Mouse (Mus musculus) embryonic facial prominence, embryonic 12.5 days (tissue): Measurements from ENCODE around the gene Kif6. TPM values are rescaled to one million over a fixed set of nuclear protein-coding genes. Genes with fewer than 3 reads are reported as not detected.

ENCODE experiments used
- ATAC-seq: fragments of 200-750 bp; cut with Nextera tagmentation; 2 replicates; pipeline ENCODE4 v1.8.0; 2017; ENCODE audit not compliant: insufficient number of reproducible peaks, insufficient read depth, low FRiP score, low TSS enrichment
- H3K27ac ChIP-seq: fragments of 300-500 bp; sonication (generic); 2 replicates; pipeline ENCODE4 v1.5.1; 2016; ENCODE audit warnings: mild to moderate bottlenecking
- H3K27me3 ChIP-seq: fragments of 300-500 bp; sonication (generic); 2 replicates; pipeline ENCODE4 v1.6.1; 2016; ENCODE audit warnings: mild to moderate bottlenecking, moderate library complexity
- H3K36me3 ChIP-seq: fragments of 300-500 bp; sonication (generic); 2 replicates; pipeline ENCODE4 v1.6.1; 2016; ENCODE audit warnings: mild to moderate bottlenecking
- H3K4me1 ChIP-seq: fragments of 300-500 bp; sonication (generic); 2 replicates; pipeline ENCODE4 v1.6.1; 2016
- H3K4me2 ChIP-seq: fragments of 300-500 bp; sonication (generic); replicated peaks from 2 replicates; pipeline ENCODE4 v1.6.1; 2016; ENCODE audit warnings: mild to moderate bottlenecking, moderate library complexity
- H3K4me3 ChIP-seq: fragments of 300-500 bp; sonication (generic); 2 replicates; pipeline ENCODE4 v1.5.1; 2016; ENCODE audit warnings: mild to moderate bottlenecking
- H3K9ac ChIP-seq: fragments of 300-500 bp; sonication (generic); 2 replicates; pipeline ENCODE4 v1.6.1; 2016; ENCODE audit warnings: mild to moderate bottlenecking, moderate library complexity
- H3K9me3 ChIP-seq: fragments of 300-500 bp; sonication (generic); 2 replicates; pipeline ENCODE4 v1.6.1; 2016; ENCODE audit warnings: mild to moderate bottlenecking, moderate library complexity
- WGBS: fragments of 180-500 bp; shearing (Covaris S2); methylation state at CpG from one replicate; pipeline ENCODE4 v1.1.7; 2016; 5-methylcytosine and 5-hydroxymethylcytosine counted together
- polyA plus RNA-seq: library from polyadenylated mRNA; unstranded; fragments of >200 nt; fragmentation: Nextera tagmentation; extraction: Ambion mirVana; gene quantifications from 2 replicates; pipeline ENCODE4 v1.2.1, GENCODE M21; 2016

The Kif6 gene
- polyA plus RNA-seq, result 2.9 and 3.8 TPM in 2 replicates

- Histone ChIP-seq H3K4me2 (peak within 1 kb of the TSS; percentile 96), H3K9ac (peak within 1 kb of the TSS; percentile 61), H3K27ac (0 out of 2 replicates have a peak within 1 kb of the TSS, but pooled peaks have one; percentile 32), H3K4me3 (peak within 1 kb of the TSS; percentile 68), H3K27me3 (no peaks in the 10 kb centered on the region), H3K4me1 (peaks cover 5% of the 10 kb centered on the region; the same call in 1 of the 2 replicates), H3K36me3 (no peaks in the 10 kb centered on the region), H3K9me3 (no peaks in the 10 kb centered on the region)
- 2% methylated on average over 27 of the region's 27 CpGs for WGBS
- peak; percentile 93 for ATAC-seq
These were observed at the start of gene Kif6 for GRCm38 (mm10) chr17:49614577-49615235. Gene Kif6, plus strand, starts transcription at chr17:49615136.

- 54% methylated on average over 8 of the region's 8 CpGs for WGBS
These were observed 46.2 kb upstream of the Kif6 start for GRCm38 (mm10) chr17:49568717-49569116.

GRCm38 (mm10) chr17:49577321-49577720 is 37.6 kb upstream of the Kif6 start:
- Histone ChIP-seq H3K9ac (no peak overlapping the region), H3K4me1 (peaks cover 3% of the 10 kb centered on the region; the same call in 1 of the 2 replicates), H3K27me3 (no peaks in the 10 kb centered on the region), H3K27ac (no peak overlapping the region), H3K36me3 (no peaks in the 10 kb centered on the region), H3K4me3 (no peak overlapping the region), H3K9me3 (no peaks in the 10 kb centered on the region), H3K4me2 (no peak overlapping the region)
- 94% methylated on average over 3 of the region's 3 CpGs for WGBS
- ATAC-seq, result no peak

More at GRCm38 (mm10) chr17:49568717-49569116, 46.2 kb upstream of the Kif6 start:
- no peaks in the 10 kb centered on the region for H3K36me3 ChIP-seq
- H3K4me2 ChIP-seq, result no peak overlapping the region
- H3K27me3 ChIP-seq, result 0 out of 2 replicates have a peak, but pooled peaks cover 5% of the 10 kb centered on the region
- no peak overlapping the region for H3K9ac ChIP-seq
- no peak overlapping the region for H3K4me3 ChIP-seq
- H3K27ac ChIP-seq, result no peak overlapping the region
- no peaks in the 10 kb centered on the region for H3K4me1 ChIP-seq
- no peaks in the 10 kb centered on the region for H3K9me3 ChIP-seq
- ATAC-seq, result no peak

GRCm38 (mm10) chr17:49582471-49582870 is 32.5 kb upstream of the Kif6 start:
- Histone ChIP-seq H3K9me3 (no peaks in the 10 kb centered on the region), H3K36me3 (no peaks in the 10 kb centered on the region), H3K4me2 (no peak overlapping the region), H3K27ac (no peak overlapping the region), H3K4me3 (no peak overlapping the region), H3K27me3 (no peaks in the 10 kb centered on the region), H3K4me1 (peaks cover 6% of the 10 kb centered on the region; the same call in 1 of the 2 replicates), H3K9ac (no peak overlapping the region)
- WGBS, result 35% methylated on average over 11 of the region's 11 CpGs
- ATAC-seq, result peak; percentile 74; the same call in 1 of the 2 replicates

GRCm38 (mm10) chr17:49590051-49590450 is 24.9 kb upstream of the Kif6 start:
- Histone ChIP-seq H3K27ac (no peak overlapping the region), H3K9ac (no peak overlapping the region), H3K4me3 (no peak overlapping the region), H3K27me3 (no peaks in the 10 kb centered on the region), H3K9me3 (no peaks in the 10 kb centered on the region), H3K36me3 (no peaks in the 10 kb centered on the region), H3K4me1 (peaks cover 7% of the 10 kb centered on the region; the same call in 1 of the 2 replicates), H3K4me2 (no peak overlapping the region)
- ATAC-seq, result no peak
- WGBS, result 30% methylated on average over 8 of the region's 8 CpGs

- H3K36me3 ChIP-seq, result no peaks in the 10 kb centered on the region
- H3K27me3 ChIP-seq, result no peaks in the 10 kb centered on the region
- H3K4me3 ChIP-seq, result no peak overlapping the region
- H3K9ac ChIP-seq, result no peak overlapping the region
- H3K9me3 ChIP-seq, result peaks cover 3% of the 10 kb centered on the region; the same call in 1 of the 2 replicates
- no peak overlapping the region for H3K27ac ChIP-seq
- no peaks in the 10 kb centered on the region; the same call in 1 of the 2 replicates for H3K4me1 ChIP-seq
- no peak overlapping the region for H3K4me2 ChIP-seq
- ATAC-seq, result no peak
- 75% methylated on average over 4 of the region's 4 CpGs for WGBS
These were observed 9.5 kb upstream of the Kif6 start for GRCm38 (mm10) chr17:49605397-49605796.

- Histone ChIP-seq H3K4me2 (no peak overlapping the region), H3K4me1 (no peaks in the 10 kb centered on the region; the same call in 1 of the 2 replicates), H3K27me3 (no peaks in the 10 kb centered on the region), H3K9me3 (no peaks in the 10 kb centered on the region), H3K27ac (no peak overlapping the region), H3K36me3 (no peaks in the 10 kb centered on the region), H3K9ac (no peak overlapping the region), H3K4me3 (no peak overlapping the region)
- no peak for ATAC-seq
- 45% methylated on average over 7 of the region's 7 CpGs for WGBS
These were observed 7.4 kb upstream of the Kif6 start for GRCm38 (mm10) chr17:49607351-49608027.

- no peaks in the 10 kb centered on the region for H3K27me3 ChIP-seq
- no peak overlapping the region for H3K4me3 ChIP-seq
- no peak overlapping the region for H3K9ac ChIP-seq
- 49% methylated on average over 8 of the region's 8 CpGs for WGBS
- no peak overlapping the region for H3K27ac ChIP-seq
- H3K4me2 ChIP-seq, result no peak overlapping the region
- H3K36me3 ChIP-seq, result no peaks in the 10 kb centered on the region
- no peak for ATAC-seq
- no peaks in the 10 kb centered on the region for H3K9me3 ChIP-seq
- peaks cover 3% of the 10 kb centered on the region; the same call in 1 of the 2 replicates for H3K4me1 ChIP-seq
These were observed 4.6 kb upstream of the Kif6 start for GRCm38 (mm10) chr17:49610296-49610695.

- peak; percentile 82 for ATAC-seq
- Histone ChIP-seq H3K4me3 (peak overlapping the region; percentile 68), H3K4me2 (peak overlapping the region; percentile 96), H3K27ac (no peak overlapping the region), H3K36me3 (no peaks in the 10 kb centered on the region), H3K4me1 (peaks cover 5% of the 10 kb centered on the region; the same call in 1 of the 2 replicates), H3K9me3 (no peaks in the 10 kb centered on the region), H3K27me3 (no peaks in the 10 kb centered on the region), H3K9ac (peak overlapping the region; percentile 61)
- 1% methylated on average over 25 of the region's 26 CpGs for WGBS
These were observed 310 bp downstream of the Kif6 start for GRCm38 (mm10) chr17:49615241-49615651.

GRCm38 (mm10) chr17:49624572-49624971 is 9.6 kb downstream of the Kif6 start:
- Histone ChIP-seq H3K9ac (no peak overlapping the region), H3K36me3 (no peaks in the 10 kb centered on the region), H3K4me3 (no peak overlapping the region), H3K27me3 (no peaks in the 10 kb centered on the region), H3K4me1 (no peaks in the 10 kb centered on the region), H3K9me3 (no peaks in the 10 kb centered on the region), H3K27ac (no peak overlapping the region), H3K4me2 (no peak overlapping the region)
- no peak for ATAC-seq
- 46% methylated on average over 9 of the region's 9 CpGs for WGBS

GRCm38 (mm10) chr17:49627011-49627794 is 12.3 kb downstream of the Kif6 start:
- Histone ChIP-seq H3K27me3 (no peaks in the 10 kb centered on the region), H3K4me3 (no peak overlapping the region), H3K4me1 (no peaks in the 10 kb centered on the region), H3K27ac (no peak overlapping the region), H3K36me3 (no peaks in the 10 kb centered on the region), H3K9me3 (no peaks in the 10 kb centered on the region), H3K4me2 (no peak overlapping the region), H3K9ac (no peak overlapping the region)
- WGBS, result 82% methylated on average over 13 of the region's 13 CpGs
- ATAC-seq, result 0 out of 2 replicates have a peak, but pooled peaks have one; percentile 64
